Mouse (Mus musculus): Measurements from ENCODE around the gene Zfp605.
"Not testable (repeated sequence)": the region's sequence is repeated elsewhere in the genome, so short reads cannot be mapped to it uniquely, and the experiment has no call there.

Gene Zfp605

GRCm38 (mm10) chr5:110109991-110110441 is at the start of gene Zfp605:
Gene Zfp605 (plus strand): TSS chr5:110110092.
- peak; percentile 94 for DNase-seq (ENCODE audit: extremely low read depth, low read depth)

- not testable (repeated sequence) for DNase-seq (ENCODE audit: extremely low read depth, low read depth)
Observed at GRCm38 (mm10) chr5:110072413-110072812, 37.5 kb upstream of the Zfp605 start, which contains the start of gene Gm17655. Gene Gm17655 (minus strand): TSS chr5:110072513.

- no peak for DNase-seq (ENCODE audit: extremely low read depth, low read depth)
Observed at GRCm38 (mm10) chr5:110082961-110083360, 26.9 kb upstream of the Zfp605 start.

GRCm38 (mm10) chr5:110086161-110086866 is 23.6 kb upstream of the Zfp605 start:
- no peak for DNase-seq (ENCODE audit: extremely low read depth, low read depth)

GRCm38 (mm10) chr5:110091546-110091945 is 18.3 kb upstream of the Zfp605 start:
- DNase-seq (ENCODE audit: extremely low read depth, low read depth): no peak

GRCm38 (mm10) chr5:110094030-110094846 is 15.7 kb upstream of the Zfp605 start, which contains the start of gene Gm35315:
Gene Gm35315 (minus strand): TSS chr5:110094420.
- DNase-seq (ENCODE audit: extremely low read depth, low read depth): peak; percentile 98

GRCm38 (mm10) chr5:110094847-110095213 is 15.1 kb upstream of the Zfp605 start:
- no peak for DNase-seq (ENCODE audit: extremely low read depth, low read depth)

- DNase-seq (ENCODE audit: extremely low read depth, low read depth): no peak
Observed at GRCm38 (mm10) chr5:110098991-110099477, 10.9 kb upstream of the Zfp605 start.

GRCm38 (mm10) chr5:110099656-110100580 is 10.0 kb upstream of the Zfp605 start, which contains the start of gene Plcxd1:
Gene Plcxd1 (plus strand): TSS chr5:110099969.
- no peak for DNase-seq (ENCODE audit: extremely low read depth, low read depth)

GRCm38 (mm10) chr5:110100921-110101631 is 8.8 kb upstream of the Zfp605 start:
- no peak for DNase-seq (ENCODE audit: extremely low read depth, low read depth)

- no peak for DNase-seq (ENCODE audit: extremely low read depth, low read depth)
Observed at GRCm38 (mm10) chr5:110101716-110102347, 8.1 kb upstream of the Zfp605 start.

- no peak for DNase-seq (ENCODE audit: extremely low read depth, low read depth)
Observed at GRCm38 (mm10) chr5:110102429-110102828, 7.5 kb upstream of the Zfp605 start.

- no peak for DNase-seq (ENCODE audit: extremely low read depth, low read depth)
Observed at GRCm38 (mm10) chr5:110102853-110103625, 6.9 kb upstream of the Zfp605 start.

- no peak for DNase-seq (ENCODE audit: extremely low read depth, low read depth)
Observed at GRCm38 (mm10) chr5:110103901-110104615, 5.8 kb upstream of the Zfp605 start.

- no peak for DNase-seq (ENCODE audit: extremely low read depth, low read depth)
Observed at GRCm38 (mm10) chr5:110104616-110105380, 5.1 kb upstream of the Zfp605 start.

GRCm38 (mm10) chr5:110106140-110106871 is 3.6 kb upstream of the Zfp605 start:
- no peak for DNase-seq (ENCODE audit: extremely low read depth, low read depth)
